Mouse (Mus musculus): ENCODE measurements around the gene Zfp362.

Gene Zfp362

DNA sequence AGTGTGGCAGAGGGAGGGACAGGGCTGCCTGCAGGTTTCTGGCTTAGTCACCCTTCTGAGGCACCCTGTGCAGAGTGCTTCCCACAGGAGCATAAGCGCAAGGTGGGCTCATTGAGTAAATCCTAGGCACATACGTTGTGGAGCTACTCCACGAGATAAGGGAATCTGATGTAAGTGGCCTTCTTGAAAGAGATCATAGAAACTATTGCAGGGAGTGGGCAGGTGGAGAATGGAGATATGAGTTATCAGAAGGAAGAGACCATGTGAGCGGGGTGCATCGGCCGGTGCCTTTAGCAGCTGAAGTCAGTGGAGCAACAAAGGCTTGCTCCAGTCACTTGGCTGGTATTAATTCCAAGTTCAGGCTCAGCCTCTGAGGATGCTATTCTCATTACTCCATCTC is 45.8 kb downstream of the Zfp362 start:
- no peak for DNase-seq (ENCODE audit: low read depth, low spot score)

DNA sequence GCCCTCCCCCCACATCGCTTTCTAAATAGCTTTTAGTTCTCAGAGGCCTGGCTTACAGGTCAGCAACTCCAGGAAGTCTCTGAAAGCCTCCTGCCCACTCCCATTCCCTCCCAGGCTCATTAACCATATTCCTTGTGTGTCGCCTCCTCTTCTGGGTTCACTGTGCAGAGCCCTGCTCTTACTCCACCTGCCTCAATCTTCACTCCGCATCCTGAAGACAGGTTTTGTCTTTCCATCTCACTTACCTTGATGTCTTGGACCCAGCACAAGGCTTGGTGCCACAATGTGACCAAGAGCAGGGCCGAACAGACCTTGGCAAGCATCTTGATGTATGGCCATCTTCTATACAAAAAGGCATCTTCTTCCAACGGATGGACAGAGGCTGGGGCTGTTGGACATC is 46.6 kb downstream of the Zfp362 start:
- DNase-seq (ENCODE audit: low read depth, low spot score): no peak

DNA sequence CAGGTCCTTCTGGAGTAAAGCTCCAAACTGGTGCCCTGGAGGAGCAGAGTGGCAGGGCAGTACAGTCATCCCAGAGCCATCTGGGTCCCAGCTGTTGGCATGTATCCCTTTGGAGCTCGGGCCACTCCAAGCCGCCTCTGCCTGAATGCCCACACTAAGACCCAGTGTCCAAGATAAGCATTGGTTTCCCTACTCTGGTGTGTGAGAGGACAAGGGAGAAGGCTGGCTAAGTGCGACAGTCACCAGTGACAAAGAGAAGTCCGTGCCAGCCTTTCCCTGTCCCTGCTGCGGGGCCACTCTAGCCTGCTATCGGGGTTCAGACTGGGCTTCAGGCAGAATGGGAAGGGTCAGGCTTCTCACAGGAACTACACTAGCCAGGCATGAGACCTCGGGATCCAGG is 49.9 kb downstream of the Zfp362 start:
- no peak for DNase-seq (ENCODE audit: low read depth, low spot score)

GRCm38 (mm10) chr4:128755064-128755463 is 50.8 kb downstream of the Zfp362 start, which contains the start of gene A3galt2:
A3galt2 (plus strand) TSS chr4:128755364.
- DNase-seq (ENCODE audit: low read depth, low spot score): no peak

DNA sequence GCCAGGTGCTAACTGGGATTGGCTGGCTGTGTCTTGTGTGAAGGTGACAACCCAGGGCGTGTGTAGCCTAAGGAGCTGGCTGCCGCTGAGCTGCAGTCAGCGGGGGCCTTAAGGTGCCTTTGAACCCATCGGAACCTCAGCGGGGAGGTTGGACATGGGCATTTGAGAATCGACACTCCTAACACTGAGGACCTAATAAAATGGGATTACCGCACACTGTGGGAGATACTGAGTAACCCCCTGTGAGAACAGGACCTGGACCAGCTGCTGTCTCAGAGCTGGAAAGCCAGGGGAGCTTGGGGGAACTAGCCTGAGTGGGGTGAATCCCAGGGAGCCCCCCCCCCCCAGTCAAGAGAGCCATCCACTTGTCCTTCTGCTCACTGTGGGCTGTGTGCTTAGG is 52.3 kb downstream of the Zfp362 start:
- DNase-seq (ENCODE audit: low read depth, low spot score): peak; percentile 56

DNA sequence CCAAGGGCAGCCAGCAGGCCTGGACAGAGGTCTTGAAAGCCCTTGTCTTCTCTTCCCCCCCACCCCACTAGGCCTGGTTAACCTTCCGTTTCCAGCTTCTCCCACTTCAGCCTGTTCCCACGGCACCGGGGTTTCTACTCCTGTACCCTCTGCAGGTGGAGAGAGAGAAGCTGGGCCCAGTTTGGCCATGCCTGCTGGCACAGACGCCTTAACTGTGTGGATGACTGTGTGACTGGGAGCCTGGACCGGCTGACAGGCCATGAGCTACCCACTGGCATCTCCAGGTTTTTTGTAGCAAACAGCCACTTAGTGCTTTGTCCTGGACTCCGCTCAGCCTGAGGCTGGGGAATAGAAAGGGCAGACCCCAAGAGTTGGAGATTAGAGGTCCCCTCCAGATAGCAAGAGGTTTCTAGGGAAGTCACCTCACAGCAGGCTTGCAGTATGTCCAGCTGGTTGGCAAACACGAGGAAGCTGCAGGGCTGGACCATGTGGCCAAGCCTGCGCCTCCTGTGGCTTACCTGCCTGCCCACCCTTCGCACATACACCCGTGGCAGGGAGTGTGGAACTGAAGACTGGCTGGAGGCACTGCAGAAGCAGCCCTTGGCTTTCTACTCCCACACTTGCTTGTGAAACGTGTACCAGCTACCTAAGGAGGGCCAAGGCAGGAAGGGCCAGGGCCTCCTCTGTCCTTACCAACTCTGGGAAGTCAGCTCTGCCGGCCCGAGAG is 53.7 kb downstream of the Zfp362 start:
- DNase-seq (ENCODE audit: low read depth, low spot score): no peak

- DNase-seq (ENCODE audit: low read depth, low spot score): peak; percentile 70
Observed at GRCm38 (mm10) chr4:128751006-128751405, 54.8 kb downstream of the Zfp362 start.

- no peak for DNase-seq (ENCODE audit: low read depth, low spot score)
Observed at GRCm38 (mm10) chr4:128748309-128748708, 57.5 kb downstream of the Zfp362 start.

DNA sequence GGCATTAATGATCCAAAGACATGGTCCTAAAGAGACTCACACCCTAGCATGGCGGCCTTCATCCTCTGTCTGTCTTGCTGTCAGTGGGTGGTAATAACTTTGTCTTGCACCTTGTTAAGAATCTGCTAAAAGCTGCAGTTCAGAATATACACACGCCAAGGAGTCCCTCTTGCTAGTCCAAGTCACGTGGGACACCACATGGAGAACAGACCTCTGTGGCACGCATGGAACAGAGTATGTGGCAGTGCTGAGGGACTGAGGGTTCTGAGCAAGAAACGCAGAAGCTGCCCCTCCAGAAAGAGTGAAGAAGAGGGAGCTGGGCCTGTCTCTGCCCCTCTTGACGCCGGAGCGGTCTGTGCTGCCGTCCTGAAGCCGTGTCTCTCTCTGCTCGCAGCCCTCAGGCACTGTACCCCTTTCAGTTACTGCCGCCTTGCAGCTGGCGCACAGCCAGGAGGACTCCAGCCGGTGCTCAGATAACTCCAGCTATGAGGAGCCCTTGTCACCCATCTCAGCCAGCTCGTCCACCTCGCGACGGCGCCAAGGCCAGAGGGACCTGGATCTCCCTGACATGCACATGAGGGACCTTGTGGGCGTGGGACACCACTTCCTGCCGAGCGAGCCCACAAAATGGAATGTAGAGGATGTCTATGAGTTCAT is 58.1 kb downstream of the Zfp362 start:
- DNase-seq (ENCODE audit: low read depth, low spot score): no peak

DNA sequence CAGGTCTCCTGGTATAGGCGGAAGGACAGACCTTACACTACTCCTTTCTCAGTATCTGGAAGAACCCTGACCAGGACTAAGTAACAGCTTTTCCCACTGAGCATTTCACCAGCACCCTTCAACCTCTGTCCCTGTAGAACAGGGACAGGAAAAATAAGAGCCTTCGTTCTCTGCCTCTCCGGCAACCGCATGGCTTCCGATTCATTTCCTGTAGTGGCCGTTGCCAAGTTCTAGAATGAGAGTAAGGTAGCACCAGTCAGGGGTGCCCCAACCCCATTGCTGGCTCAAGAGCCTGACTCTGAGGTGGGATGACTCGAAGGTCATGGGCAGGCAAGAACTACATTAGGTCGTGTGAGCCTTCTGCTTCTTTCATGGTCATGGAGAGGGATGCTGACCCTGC is 60.7 kb downstream of the Zfp362 start:
- DNase-seq (ENCODE audit: low read depth, low spot score): no peak

DNA sequence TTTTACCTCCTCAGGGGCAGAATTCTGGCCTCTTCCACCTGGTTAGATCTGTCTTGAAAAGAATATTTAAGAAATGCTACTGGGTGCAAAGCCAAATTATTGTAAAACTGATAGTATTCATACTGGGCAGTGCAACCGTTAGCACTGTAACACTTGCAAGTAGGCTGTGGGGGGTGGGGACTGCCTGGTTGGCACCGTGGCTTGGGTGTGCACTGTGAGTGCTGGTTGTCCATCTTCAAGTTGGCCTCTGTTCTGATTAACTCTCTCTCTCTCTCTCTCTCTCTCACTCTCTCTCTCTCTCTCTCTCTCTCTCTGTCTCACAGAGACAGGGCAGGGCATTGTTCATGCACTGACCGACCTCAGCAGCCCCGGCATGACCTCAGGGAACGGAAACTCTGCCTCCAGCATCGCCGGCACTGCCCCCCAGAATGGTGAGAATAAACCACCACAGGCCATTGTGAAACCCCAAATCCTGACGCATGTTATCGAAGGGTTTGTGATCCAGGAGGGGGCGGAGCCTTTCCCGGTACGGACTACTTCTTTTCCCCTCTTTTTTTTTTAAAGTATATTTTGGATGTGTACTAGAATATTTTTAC is 62.7 kb downstream of the Zfp362 start:
- no peak for DNase-seq (ENCODE audit: low read depth, low spot score)

DNA sequence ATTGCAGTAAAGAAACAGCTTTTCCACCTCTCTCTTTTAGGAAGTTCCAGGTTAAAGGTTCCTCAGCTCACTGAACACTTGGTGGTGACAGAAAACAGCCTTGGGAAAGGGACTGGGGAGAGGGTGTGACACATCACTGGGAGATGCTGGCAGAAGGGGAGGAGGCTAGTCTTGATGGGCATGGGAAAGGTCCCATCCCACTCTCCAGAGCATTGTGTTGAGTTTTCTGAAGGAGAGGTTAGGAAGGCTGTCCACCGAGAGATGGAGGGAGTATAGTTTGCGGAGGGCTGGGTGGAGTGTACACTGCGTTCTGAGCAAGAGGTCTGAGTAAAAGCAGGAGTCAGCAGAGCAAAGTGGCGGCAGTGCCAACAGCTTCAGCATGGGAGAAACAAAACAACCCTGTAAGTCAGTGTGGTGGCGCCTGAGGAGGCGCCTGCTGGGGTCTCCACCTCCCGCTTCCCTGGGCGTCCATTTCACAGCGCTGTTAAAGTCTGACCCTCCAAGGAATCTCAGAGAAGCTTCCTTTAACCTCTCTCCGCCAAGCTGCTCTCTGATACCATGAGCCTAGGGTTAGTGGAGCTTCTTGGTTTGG is 63.4 kb downstream of the Zfp362 start:
- DNase-seq (ENCODE audit: low read depth, low spot score): no peak

GRCm38 (mm10) chr4:128741906-128742305 is 63.9 kb downstream of the Zfp362 start:
- no peak for DNase-seq (ENCODE audit: low read depth, low spot score)

DNA sequence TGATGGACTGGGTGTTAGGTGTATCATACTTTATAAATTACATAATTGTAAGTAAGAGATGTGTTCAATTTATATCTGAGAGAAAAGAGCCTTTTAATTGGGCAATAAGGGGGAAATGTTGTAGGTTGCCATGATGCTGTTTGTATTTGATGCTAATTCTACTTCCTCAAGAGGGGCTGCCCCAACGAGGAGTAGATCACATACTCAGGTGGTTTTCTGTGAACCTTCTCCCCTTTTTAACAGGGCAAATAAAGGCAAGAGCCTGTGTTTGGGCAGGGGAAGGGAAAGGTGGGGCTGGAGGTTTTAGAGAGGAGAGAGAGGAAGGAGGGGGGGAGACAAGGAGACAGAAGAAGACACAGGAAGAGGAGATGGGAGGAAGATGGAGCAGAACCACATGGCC is 65.0 kb downstream of the Zfp362 start:
- no peak for DNase-seq (ENCODE audit: low read depth, low spot score)

GRCm38 (mm10) chr4:128737825-128738610 is 67.8 kb downstream of the Zfp362 start:
- DNase-seq (ENCODE audit: low read depth, low spot score): peak; percentile 51

GRCm38 (mm10) chr4:128737137-128737589 is 68.7 kb downstream of the Zfp362 start:
- peak; percentile 96 for DNase-seq (ENCODE audit: low read depth, low spot score)

DNA sequence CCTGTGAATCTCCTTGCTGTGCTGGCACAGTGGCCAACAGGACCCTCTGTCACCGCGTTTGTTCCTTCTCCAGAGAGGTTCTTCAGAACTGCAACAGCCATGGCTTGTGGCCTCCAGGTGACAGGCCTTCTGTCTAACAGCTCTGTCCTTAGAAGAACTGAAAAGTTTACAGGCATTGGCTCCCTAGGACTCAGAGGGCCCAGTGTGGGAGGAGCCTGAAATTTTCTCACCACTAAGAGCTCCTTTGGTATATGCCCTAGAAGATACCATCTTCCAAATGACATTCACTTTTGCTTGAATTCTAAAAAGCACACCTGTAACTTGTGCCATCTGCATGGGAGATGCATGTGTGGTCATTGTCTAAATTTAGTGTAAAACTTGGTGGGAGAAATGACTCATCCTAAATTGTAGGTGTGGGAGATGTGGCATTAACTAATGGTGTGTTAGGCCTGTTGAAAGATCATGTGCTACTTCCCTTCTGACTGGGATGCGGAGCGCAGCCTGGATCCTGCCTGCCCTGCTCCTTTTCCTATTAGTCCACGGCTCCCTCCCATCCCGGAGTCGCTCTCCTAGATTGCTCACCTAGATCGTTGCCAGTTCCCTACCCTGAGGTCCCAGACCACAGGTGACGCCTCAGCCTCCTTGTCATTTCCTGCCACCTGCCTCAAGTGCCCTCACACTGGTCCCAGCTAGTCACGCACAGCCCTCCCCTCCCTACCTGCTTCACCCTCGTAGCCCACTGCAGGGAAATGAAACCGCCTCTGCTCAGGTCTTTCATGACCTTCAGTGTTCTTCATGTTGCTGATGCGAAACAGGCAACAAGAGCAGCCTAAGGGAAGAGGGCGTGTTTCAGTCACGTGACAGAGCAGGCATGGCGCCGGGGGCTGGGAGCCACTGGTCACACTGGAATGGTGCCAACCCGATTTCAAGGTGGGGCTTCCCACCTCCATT is 70.8 kb downstream of the Zfp362 start:
- peak; percentile 85 for DNase-seq (ENCODE audit: low read depth, low spot score)

GRCm38 (mm10) chr4:128734217-128734616 is 71.6 kb downstream of the Zfp362 start:
- DNase-seq (ENCODE audit: low read depth, low spot score): peak; percentile 24

DNA sequence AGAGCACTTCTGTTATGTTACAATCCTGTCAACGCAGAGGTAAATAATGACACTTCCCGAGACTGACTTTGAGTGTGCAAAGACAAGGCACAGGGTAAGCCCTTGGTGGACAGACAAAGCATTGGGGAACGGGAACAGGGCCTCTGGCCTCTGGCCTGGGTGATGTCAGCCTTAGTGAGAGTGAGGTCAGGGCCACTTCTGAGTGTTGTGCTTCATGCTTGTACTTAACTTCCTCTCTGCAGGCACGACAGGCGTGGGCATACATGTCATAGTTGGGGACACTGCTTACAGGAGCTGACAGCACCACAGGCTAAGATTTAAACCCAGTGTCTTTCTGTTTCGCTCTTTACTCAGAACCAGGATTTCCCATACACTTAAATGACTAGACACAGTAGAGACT is 72.3 kb downstream of the Zfp362 start:
- no peak for DNase-seq (ENCODE audit: low read depth, low spot score)

GRCm38 (mm10) chr4:128732794-128733193 is 73.1 kb downstream of the Zfp362 start:
- DNase-seq (ENCODE audit: low read depth, low spot score): no peak
